Mouse (Mus musculus): Measurements from ENCODE around the gene Chrna9. TPM values are rescaled to one million over a fixed set of nuclear protein-coding genes. Genes with fewer than 3 reads are reported as not detected.

Gene Chrna9
- total RNA-seq, 2 experiments from 2014 or later: not detected

DNA sequence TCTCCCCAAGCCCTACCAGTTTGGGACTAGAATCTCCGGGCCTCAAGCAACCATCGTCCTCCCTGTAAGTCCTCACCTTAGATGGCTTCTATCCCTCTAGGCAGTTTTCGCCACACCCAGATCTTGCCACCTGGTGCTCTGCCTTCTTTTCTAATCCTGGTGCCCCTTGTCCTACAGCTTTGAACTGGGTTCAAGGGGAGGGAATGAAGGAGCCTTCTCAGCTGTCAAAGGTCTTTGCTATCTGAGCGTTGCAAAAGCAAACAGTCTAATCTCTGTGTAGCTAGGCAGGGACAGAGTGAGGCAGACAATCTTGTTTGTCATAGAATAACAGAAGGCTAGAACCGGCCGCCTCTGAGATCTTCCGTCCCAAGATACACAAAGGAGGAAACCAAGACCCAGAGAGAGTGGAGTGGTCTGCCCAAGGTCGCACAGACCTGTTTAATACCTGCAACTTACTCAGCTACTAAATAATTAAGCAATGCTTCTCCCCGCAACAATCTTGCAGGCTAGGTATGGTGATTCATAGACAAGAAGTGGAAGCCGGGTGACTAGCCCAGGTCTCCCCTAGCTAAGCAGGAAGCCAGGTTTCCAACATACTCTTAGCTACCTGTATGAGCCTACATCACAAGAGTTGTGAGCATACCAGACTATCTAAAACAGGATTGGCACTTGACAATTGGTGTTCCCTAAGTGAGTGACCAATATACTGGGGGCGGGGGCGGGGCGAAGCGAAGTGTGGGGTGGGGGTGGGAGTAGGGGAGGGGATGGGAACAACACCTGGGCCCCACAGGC, 69.6 kb downstream of the Chrna9 start, which contains the start of gene 9130230L23Rik:
9130230L23Rik (minus strand) TSS at position 152 of the 792 bp plus-strand sequence.
- ATAC-seq (ENCODE audit: poor library complexity, severe bottlenecking): no peak

DNA sequence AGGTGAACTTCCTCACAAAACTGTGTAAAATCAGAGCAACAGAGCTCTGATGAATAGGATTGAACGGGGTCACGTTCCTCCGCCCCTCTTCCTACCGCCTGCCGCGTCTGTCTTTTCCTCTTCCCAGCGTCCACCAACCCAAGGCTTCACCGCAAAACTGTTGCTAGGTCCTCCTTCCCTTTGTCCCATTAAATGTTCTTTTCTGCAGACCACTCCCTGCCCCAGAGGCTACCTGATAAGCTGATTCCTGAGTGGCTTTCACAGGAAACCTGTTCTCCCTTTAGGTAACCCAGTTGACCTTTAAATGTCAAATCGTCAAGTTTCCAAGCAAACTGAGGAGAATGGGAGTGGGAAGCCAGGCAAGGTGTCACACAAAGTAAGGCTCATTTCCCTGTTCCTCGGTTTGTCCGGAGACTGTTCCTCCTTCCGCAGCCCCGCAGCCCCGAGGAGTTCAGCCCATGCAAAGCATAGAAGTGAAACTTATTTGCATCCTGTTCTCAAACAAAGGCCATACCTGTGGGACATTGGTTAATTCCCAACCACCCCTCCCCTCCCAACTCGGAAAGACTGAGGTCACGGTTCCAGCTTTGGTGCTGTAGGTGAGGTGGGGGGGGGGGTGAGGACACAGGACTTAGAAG, 70.4 kb downstream of the Chrna9 start:
- peak; percentile 68; the same call in 1 of the 2 replicates for ATAC-seq (ENCODE audit: poor library complexity, severe bottlenecking)

DNA sequence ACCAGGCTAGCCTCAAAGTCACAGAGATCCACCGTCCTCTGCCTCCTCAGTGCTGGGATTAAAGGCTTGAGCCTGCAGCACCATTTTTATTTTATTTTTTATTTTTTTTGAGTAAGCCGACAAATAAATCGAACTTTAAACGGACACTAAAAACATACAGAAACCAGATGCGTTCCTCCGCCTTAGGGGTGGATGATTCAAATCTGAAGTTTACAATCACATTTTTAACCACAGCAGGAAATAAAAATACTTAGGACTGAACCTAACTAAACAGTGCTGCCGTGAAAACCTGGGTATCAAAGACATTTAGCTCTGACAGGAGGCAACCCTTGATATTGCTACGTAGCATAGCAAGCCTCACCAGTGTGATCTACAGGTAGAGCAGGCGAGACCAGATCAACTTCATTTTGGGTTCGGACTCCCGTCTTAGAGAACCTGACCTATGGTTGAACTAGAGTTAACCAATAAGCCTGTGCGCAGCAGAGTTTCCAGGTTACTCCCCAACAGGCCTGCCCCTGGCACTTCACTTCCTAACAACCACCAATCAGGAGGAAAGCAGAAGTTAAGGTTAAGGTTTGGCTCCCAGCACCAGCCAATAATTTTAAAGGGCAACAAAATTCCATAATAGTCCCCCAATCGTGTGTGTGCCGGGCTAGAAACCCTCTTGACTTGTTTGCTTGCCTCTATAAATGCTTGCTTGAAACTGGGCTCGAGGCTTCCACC, 73.7 kb downstream of the Chrna9 start:
- ATAC-seq (ENCODE audit: poor library complexity, severe bottlenecking): no peak

DNA sequence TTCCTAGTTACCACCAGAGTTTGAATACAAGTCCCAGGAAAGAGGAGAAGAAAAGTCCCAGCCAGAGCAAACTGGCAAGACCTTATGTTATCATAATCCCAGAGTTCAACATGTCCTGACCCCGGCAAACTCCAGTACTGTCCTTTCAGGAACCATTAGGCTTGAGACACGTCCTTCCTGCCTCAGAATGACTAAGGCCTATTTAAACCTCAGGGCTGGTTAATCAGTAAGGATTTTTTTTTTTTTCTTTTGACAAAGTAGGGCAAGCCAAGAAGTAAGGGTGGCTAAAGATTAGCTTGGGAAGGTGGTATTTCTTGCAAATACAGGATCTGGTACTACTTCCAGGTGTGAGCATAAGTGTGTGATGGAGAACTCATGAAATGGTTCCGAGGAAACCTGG, 79.3 kb downstream of the Chrna9 start:
- 0 out of 2 replicates have a peak, but pooled peaks have one; percentile 43 for ATAC-seq (ENCODE audit: poor library complexity, severe bottlenecking)

DNA sequence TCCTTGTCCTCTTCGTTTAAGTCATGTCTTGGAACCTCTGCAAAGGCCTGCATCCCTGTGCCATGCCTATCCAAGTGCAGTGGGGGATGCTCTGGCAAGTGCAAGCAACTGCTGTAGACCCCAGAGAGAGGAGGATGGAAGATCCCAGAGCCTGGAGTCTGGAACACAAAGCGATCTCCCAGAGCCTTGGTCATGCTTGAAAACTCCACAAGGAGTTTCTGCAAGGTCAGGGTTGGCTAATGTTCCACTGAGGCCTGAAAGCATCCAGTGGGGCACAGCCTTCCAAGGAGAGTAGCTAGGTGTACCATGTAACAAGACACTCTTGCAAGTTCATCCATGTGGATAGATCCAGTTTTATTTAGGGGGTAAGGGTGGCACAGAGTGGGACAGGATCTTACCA, 79.7 kb downstream of the Chrna9 start:
- no peak for ATAC-seq (ENCODE audit: poor library complexity, severe bottlenecking)

DNA sequence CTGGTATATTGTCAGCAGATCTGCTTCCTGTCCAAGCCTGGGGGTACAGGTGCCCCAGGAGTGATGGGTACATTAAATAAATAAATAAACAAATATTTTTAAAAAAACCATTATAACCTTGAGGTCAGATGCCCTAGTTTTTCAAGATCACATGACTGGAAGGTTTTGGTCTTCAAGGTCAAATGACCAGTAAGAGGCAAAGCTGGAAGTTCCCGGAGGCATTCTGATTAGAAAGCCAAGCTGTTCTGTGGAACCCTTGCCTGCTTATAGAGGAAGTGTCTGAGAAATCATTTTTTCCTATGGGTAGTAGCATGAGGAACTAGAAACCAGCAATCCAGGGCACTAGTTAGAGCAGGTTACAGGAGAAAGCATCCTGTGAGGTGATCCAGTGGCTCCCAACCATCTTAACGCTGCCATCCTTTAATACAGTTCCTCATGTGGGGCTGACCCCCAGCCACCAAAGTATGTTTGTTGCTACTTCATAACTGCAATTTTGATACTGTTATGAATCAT, 80.8 kb downstream of the Chrna9 start:
- peak; percentile 71 for ATAC-seq (ENCODE audit: poor library complexity, severe bottlenecking)

DNA sequence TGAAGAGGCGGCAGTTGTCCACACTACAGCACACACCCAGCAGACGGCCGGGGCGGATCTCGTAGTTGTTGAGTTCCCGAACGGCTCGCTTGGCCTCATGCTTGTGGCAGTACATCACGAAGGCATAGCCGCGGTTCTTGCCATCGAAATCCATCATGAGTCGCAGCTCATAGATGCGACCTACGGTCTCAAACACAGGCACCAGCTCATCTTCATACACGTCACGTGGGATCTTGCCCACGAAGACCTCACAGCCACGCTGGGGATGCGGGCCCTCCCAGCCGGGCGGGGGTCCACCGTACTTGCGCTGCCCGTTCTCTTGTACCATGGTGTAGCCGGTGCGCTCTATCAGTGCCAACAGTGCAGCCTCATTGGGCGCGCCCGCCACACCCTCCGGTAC, 92.1 kb downstream of the Chrna9 start:
- ATAC-seq (ENCODE audit: poor library complexity, severe bottlenecking): no peak

Other genes with a start within 250 kb of the Chrna9 start
- gene Pds5a, start 236.6 kb upstream of the Chrna9 start, total RNA-seq (2015): 159 and 200 TPM in 2 replicates
- gene Pds5a, start 236.6 kb upstream of the Chrna9 start, total RNA-seq (2017): 162 and 176 TPM in 2 replicates
- gene N4bp2, start 171.4 kb upstream of the Chrna9 start, total RNA-seq (2015): 30.8 and 31.5 TPM in 2 replicates
- gene N4bp2, start 171.4 kb upstream of the Chrna9 start, total RNA-seq (2017): 25.7 and 28.8 TPM in 2 replicates
- 6.4 and 10.8 TPM in 2 replicates for gene Rhoh, start 73.7 kb upstream of the Chrna9 start, total RNA-seq (2015)
- 9.3 and 10.5 TPM in 2 replicates for gene Rhoh, start 73.7 kb upstream of the Chrna9 start, total RNA-seq (2017)
- gene 9130230L23Rik, start 69.4 kb downstream of the Chrna9 start, total RNA-seq (2015): 0.40 TPM in 1 of 2 replicates, not detected in the other
- 0.22 and 2.0 TPM in 2 replicates for gene 9130230L23Rik, start 69.4 kb downstream of the Chrna9 start, total RNA-seq (2017)
- 27.2 and 30.2 TPM in 2 replicates for gene Rbm47, start 238.2 kb downstream of the Chrna9 start, total RNA-seq (2015)
- gene Rbm47, start 238.2 kb downstream of the Chrna9 start, total RNA-seq (2017): 13.3 and 21.3 TPM in 2 replicates